Mouse (Mus musculus): ENCODE measurements around the gene Gmnn. TPM values are rescaled to one million over a fixed set of nuclear protein-coding genes. Genes with fewer than 3 reads are reported as not detected.

The Gmnn gene
- total RNA-seq (2012; rRNA removed): 77.6 and 98.6 TPM in 2 replicates

GRCm38 (mm10) chr13:24761403-24762227 lies at the start of gene Gmnn:
Gene Gmnn (minus strand): TSS chr13:24761923.
- peaks cover 16% of the 10 kb centered on the region for H3K36me3 ChIP-seq (ENCODE audit: control insufficient read depth, insufficient read depth, low read length, poor library complexity, severe bottlenecking)
- peak within 1 kb of the TSS; percentile 85 for H3K4me3 ChIP-seq (ENCODE audit: insufficient read depth in 1 of 2, low read depth in 1 of 2, low read length in 2 of 2, poor library complexity in 1 of 2, severe bottlenecking in 1 of 2)
- H3K27ac ChIP-seq (ENCODE audit: insufficient read depth, low read depth, low read length, poor library complexity, severe bottlenecking): peak within 1 kb of the TSS; percentile 97
- peak; percentile 17; the same call in 1 of the 2 replicates for TF ChIP-seq HCFC1 (IDR thresholded peaks at IDR 0.05; ENCODE audit: borderline replicate concordance, insufficient read depth, low read length)
- TF ChIP-seq MAFK (IDR thresholded peaks at IDR 0.05; ENCODE audit: insufficient read depth, low read depth, low read length): no peak
- no peaks in the 10 kb centered on the region for H3K9me3 ChIP-seq (ENCODE audit: control insufficient read depth, insufficient read depth, low read depth, low read length)
- peaks cover 2 to 10% of the 10 kb centered on the region in 2 experiments; a peak in 2 of 4 replicates for H3K4me1 ChIP-seq (ENCODE audit: control insufficient read depth in 2 of 2, insufficient read depth in 2 of 2, low read length in 2 of 2, poor library complexity in 1 of 2)
- in situ Hi-C loops (cut with MboI; ENCODE audit: low sequenced_read_pairs in 2 of 2, unreplicated experiment in 2 of 2): no loop called here
- DNase-seq (ENCODE audit: low read depth, low spot score): peak; percentile 85
- peak within 1 kb of the TSS; percentile 95 for H3K9ac ChIP-seq (ENCODE audit: insufficient read depth, low read depth, low read length, poor library complexity, severe bottlenecking)

GRCm38 (mm10) chr13:24806079-24806478 lies 44.4 kb upstream of the Gmnn start:
- in situ Hi-C loops (cut with MboI; ENCODE audit: low sequenced_read_pairs in 2 of 2, unreplicated experiment in 2 of 2): no loop called here
- Histone ChIP-seq H3K36me3 (ENCODE audit: control insufficient read depth, insufficient read depth, low read length, poor library complexity, severe bottlenecking) (peaks cover 12% of the 10 kb centered on the region), H3K9me3 (ENCODE audit: control insufficient read depth, insufficient read depth, low read depth, low read length) (no peaks in the 10 kb centered on the region), H3K4me3 (ENCODE audit: insufficient read depth in 1 of 2, low read depth in 1 of 2, low read length in 2 of 2, poor library complexity in 1 of 2, severe bottlenecking in 1 of 2) (no peak overlapping the region), H3K27ac (ENCODE audit: insufficient read depth, low read depth, low read length, poor library complexity, severe bottlenecking) (no peak overlapping the region), H3K4me1 (ENCODE audit: control insufficient read depth in 2 of 2, insufficient read depth in 2 of 2, low read length in 2 of 2, poor library complexity in 1 of 2) (peaks cover 2 to 4% of the 10 kb centered on the region in 2 experiments; a peak in 3 of 4 replicates), H3K9ac (ENCODE audit: insufficient read depth, low read depth, low read length, poor library complexity, severe bottlenecking) (no peak overlapping the region)
- TF ChIP-seq ZC3H11A (IDR thresholded peaks at IDR 0.05; ENCODE audit: borderline replicate concordance, low read depth, low read length) (no peak), HCFC1 (IDR thresholded peaks at IDR 0.05; ENCODE audit: borderline replicate concordance, insufficient read depth, low read length) (no peak), MAFK (IDR thresholded peaks at IDR 0.05; ENCODE audit: insufficient read depth, low read depth, low read length) (no peak), CHD2 (IDR thresholded peaks at IDR 0.05; ENCODE audit: low read depth, low read length) (no peak), ZNF384 (IDR thresholded peaks at IDR 0.05; ENCODE audit: low read depth, low read length) (no peak)
- DNase-seq (ENCODE audit: low read depth, low spot score): no peak

GRCm38 (mm10) chr13:24803196-24803595 lies 41.5 kb upstream of the Gmnn start:
- TF ChIP-seq CHD2 (IDR thresholded peaks at IDR 0.05; ENCODE audit: low read depth, low read length) (no peak), ZNF384 (IDR thresholded peaks at IDR 0.05; ENCODE audit: low read depth, low read length) (no peak), HCFC1 (IDR thresholded peaks at IDR 0.05; ENCODE audit: borderline replicate concordance, insufficient read depth, low read length) (no peak), MAFK (IDR thresholded peaks at IDR 0.05; ENCODE audit: insufficient read depth, low read depth, low read length) (no peak), ZC3H11A (IDR thresholded peaks at IDR 0.05; ENCODE audit: borderline replicate concordance, low read depth, low read length) (no peak)
- H3K27ac ChIP-seq (ENCODE audit: insufficient read depth, low read depth, low read length, poor library complexity, severe bottlenecking): no peak overlapping the region
- DNase-seq (ENCODE audit: low read depth, low spot score): no peak
- no peaks in the 10 kb centered on the region for H3K9me3 ChIP-seq (ENCODE audit: control insufficient read depth, insufficient read depth, low read depth, low read length)
- H3K9ac ChIP-seq (ENCODE audit: insufficient read depth, low read depth, low read length, poor library complexity, severe bottlenecking): no peak overlapping the region
- in situ Hi-C loops (cut with MboI; ENCODE audit: low sequenced_read_pairs in 2 of 2, unreplicated experiment in 2 of 2): no loop called here
- H3K36me3 ChIP-seq (ENCODE audit: control insufficient read depth, insufficient read depth, low read length, poor library complexity, severe bottlenecking): peaks cover 10% of the 10 kb centered on the region
- peaks cover 4 to 8% of the 10 kb centered on the region in 2 experiments; a peak in 3 of 4 replicates for H3K4me1 ChIP-seq (ENCODE audit: control insufficient read depth in 2 of 2, insufficient read depth in 2 of 2, low read length in 2 of 2, poor library complexity in 1 of 2)
- peak overlapping the region; percentile 81 to 98; a peak in 3 of 4 replicates for H3K4me3 ChIP-seq (ENCODE audit: insufficient read depth in 1 of 2, low read depth in 1 of 2, low read length in 2 of 2, poor library complexity in 1 of 2, severe bottlenecking in 1 of 2)

- H3K9ac ChIP-seq (ENCODE audit: insufficient read depth, low read depth, low read length, poor library complexity, severe bottlenecking): peak overlapping the region; percentile 89
- H3K4me1 ChIP-seq (ENCODE audit: control insufficient read depth in 2 of 2, insufficient read depth in 2 of 2, low read length in 2 of 2, poor library complexity in 1 of 2): peaks cover 4 to 8% of the 10 kb centered on the region in 2 experiments; a peak in 3 of 4 replicates
- in situ Hi-C loops (cut with MboI; ENCODE audit: low sequenced_read_pairs in 2 of 2, unreplicated experiment in 2 of 2): no loop called here
- no peak for DNase-seq (ENCODE audit: low read depth, low spot score)
- H3K4me3 ChIP-seq (ENCODE audit: insufficient read depth in 1 of 2, low read depth in 1 of 2, low read length in 2 of 2, poor library complexity in 1 of 2, severe bottlenecking in 1 of 2): peak overlapping the region; percentile 81 to 98
- TF ChIP-seq CHD2 (IDR thresholded peaks at IDR 0.05; ENCODE audit: low read depth, low read length) (no peak), ZNF384 (IDR thresholded peaks at IDR 0.05; ENCODE audit: low read depth, low read length) (no peak), ZC3H11A (IDR thresholded peaks at IDR 0.05; ENCODE audit: borderline replicate concordance, low read depth, low read length) (no peak), MAFK (IDR thresholded peaks at IDR 0.05; ENCODE audit: insufficient read depth, low read depth, low read length) (no peak), HCFC1 (IDR thresholded peaks at IDR 0.05; ENCODE audit: borderline replicate concordance, insufficient read depth, low read length) (no peak)
- H3K36me3 ChIP-seq (ENCODE audit: control insufficient read depth, insufficient read depth, low read length, poor library complexity, severe bottlenecking): peaks cover 10% of the 10 kb centered on the region
- H3K9me3 ChIP-seq (ENCODE audit: control insufficient read depth, insufficient read depth, low read depth, low read length): no peaks in the 10 kb centered on the region
- no peak overlapping the region; the same call in 1 of the 2 replicates for H3K27ac ChIP-seq (ENCODE audit: insufficient read depth, low read depth, low read length, poor library complexity, severe bottlenecking)
Measured at GRCm38 (mm10) chr13:24802131-24802691, 40.5 kb upstream of the Gmnn start.
